Mouse (Mus musculus) lung, postnatal 0 days (tissue): ENCODE results near the gene Matk.

Experiments used
- CTCF ChIP-seq: IDR thresholded peaks from 2 replicates; pipeline ENCODE4 v1.5.1; 2016; ENCODE audit warnings: antibody characterized with exemption, mild to moderate bottlenecking
- EP300 ChIP-seq: IDR thresholded peaks from 2 replicates; pipeline ENCODE4 v1.6.1; 2016; ENCODE audit warnings: antibody characterized with exemption, mild to moderate bottlenecking, control low read depth

- TF ChIP-seq EP300, result no peak
- TF ChIP-seq CTCF, result no peak
Observed at GRCm38 (mm10) chr10:81298369-81299100, 45.8 kb downstream of the Matk start.
